Mouse (Mus musculus) embryonic facial prominence, embryonic 12.5 days (tissue): ENCODE results near the gene Acat1. TPM values are rescaled to one million over a fixed set of nuclear protein-coding genes. Genes with fewer than 3 reads are reported as not detected.

Source experiments
- ATAC-seq: fragments of 200-750 bp; cut with Nextera tagmentation; 2 replicates; pipeline ENCODE4 v1.8.0; 2017; ENCODE audit not compliant: insufficient number of reproducible peaks, insufficient read depth, low FRiP score, low TSS enrichment
- H3K27ac ChIP-seq: fragments of 300-500 bp; sonication (generic); 2 replicates; pipeline ENCODE4 v1.5.1; 2016; ENCODE audit warnings: mild to moderate bottlenecking
- H3K27me3 ChIP-seq: fragments of 300-500 bp; sonication (generic); 2 replicates; pipeline ENCODE4 v1.6.1; 2016; ENCODE audit warnings: mild to moderate bottlenecking, moderate library complexity
- H3K36me3 ChIP-seq: fragments of 300-500 bp; sonication (generic); 2 replicates; pipeline ENCODE4 v1.6.1; 2016; ENCODE audit warnings: mild to moderate bottlenecking
- H3K4me1 ChIP-seq: fragments of 300-500 bp; sonication (generic); 2 replicates; pipeline ENCODE4 v1.6.1; 2016
- H3K4me2 ChIP-seq: fragments of 300-500 bp; sonication (generic); replicated peaks from 2 replicates; pipeline ENCODE4 v1.6.1; 2016; ENCODE audit warnings: mild to moderate bottlenecking, moderate library complexity
- H3K4me3 ChIP-seq: fragments of 300-500 bp; sonication (generic); 2 replicates; pipeline ENCODE4 v1.5.1; 2016; ENCODE audit warnings: mild to moderate bottlenecking
- H3K9ac ChIP-seq: fragments of 300-500 bp; sonication (generic); 2 replicates; pipeline ENCODE4 v1.6.1; 2016; ENCODE audit warnings: mild to moderate bottlenecking, moderate library complexity
- H3K9me3 ChIP-seq: fragments of 300-500 bp; sonication (generic); 2 replicates; pipeline ENCODE4 v1.6.1; 2016; ENCODE audit warnings: mild to moderate bottlenecking, moderate library complexity
- WGBS: fragments of 180-500 bp; shearing (Covaris S2); methylation state at CpG from one replicate; pipeline ENCODE4 v1.1.7; 2016; 5-methylcytosine and 5-hydroxymethylcytosine counted together
- polyA plus RNA-seq: library from polyadenylated mRNA; unstranded; fragments of >200 nt; fragmentation: Nextera tagmentation; extraction: Ambion mirVana; gene quantifications from 2 replicates; pipeline ENCODE4 v1.2.1, GENCODE M21; 2016

The Acat1 gene
- polyA plus RNA-seq, 1 experiment from 2014 or later: 91.0 TPM

- Histone ChIP-seq H3K4me3 (no peak overlapping the region), H3K9me3 (no peaks in the 10 kb centered on the region), H3K27me3 (no peaks in the 10 kb centered on the region), H3K4me1 (no peaks in the 10 kb centered on the region), H3K36me3 (peaks cover 18% of the 10 kb centered on the region), H3K27ac (no peak overlapping the region), H3K4me2 (no peak overlapping the region), H3K9ac (no peak overlapping the region)
- 85% methylated on average over 4 of the region's 4 CpGs for WGBS
- ATAC-seq: no peak
Observed at GRCm38 (mm10) chr9:53596971-53597600, 13.1 kb downstream of the Acat1 start.

- WGBS: 14% methylated on average over 3 of the region's 3 CpGs
- H3K36me3 ChIP-seq: peaks cover 26% of the 10 kb centered on the region
- no peaks in the 10 kb centered on the region for H3K27me3 ChIP-seq
Observed at GRCm38 (mm10) chr9:53594764-53595163, 15.4 kb downstream of the Acat1 start.

GRCm38 (mm10) chr9:53581870-53582269, 28.3 kb downstream of the Acat1 start:
- Histone ChIP-seq H3K27me3 (no peaks in the 10 kb centered on the region), H3K4me2 (no peak overlapping the region), H3K36me3 (peaks cover 68% of the 10 kb centered on the region), H3K27ac (no peak overlapping the region), H3K9me3 (no peaks in the 10 kb centered on the region), H3K9ac (no peak overlapping the region), H3K4me3 (no peak overlapping the region), H3K4me1 (no peaks in the 10 kb centered on the region)
- ATAC-seq: no peak
- 89% methylated on average over 4 of the region's 4 CpGs for WGBS

More at GRCm38 (mm10) chr9:53594764-53595163, 15.4 kb downstream of the Acat1 start:
- Histone ChIP-seq H3K27ac (no peak overlapping the region), H3K9ac (no peak overlapping the region), H3K4me1 (no peaks in the 10 kb centered on the region), H3K9me3 (no peaks in the 10 kb centered on the region), H3K4me2 (no peak overlapping the region), H3K4me3 (no peak overlapping the region)
- no peak for ATAC-seq

GRCm38 (mm10) chr9:53575721-53576120, 34.5 kb downstream of the Acat1 start:
- Histone ChIP-seq H3K4me1 (no peaks in the 10 kb centered on the region), H3K9me3 (no peaks in the 10 kb centered on the region), H3K36me3 (peaks cover 52% of the 10 kb centered on the region), H3K9ac (no peak overlapping the region), H3K27ac (no peak overlapping the region), H3K27me3 (no peaks in the 10 kb centered on the region), H3K4me3 (no peak overlapping the region), H3K4me2 (no peak overlapping the region)
- no peak for ATAC-seq
- 78% methylated on average over 5 of the region's 5 CpGs for WGBS

GRCm38 (mm10) chr9:53572516-53573307, 37.5 kb downstream of the Acat1 start:
- H3K27ac ChIP-seq: no peak overlapping the region
- no peaks in the 10 kb centered on the region for H3K4me1 ChIP-seq
- 94% methylated on average over 7 of the region's 7 CpGs for WGBS
- no peaks in the 10 kb centered on the region for H3K9me3 ChIP-seq
- no peak overlapping the region for H3K9ac ChIP-seq
- peaks cover 56% of the 10 kb centered on the region for H3K36me3 ChIP-seq
- no peak for ATAC-seq
- H3K27me3 ChIP-seq: no peaks in the 10 kb centered on the region
- no peak overlapping the region for H3K4me3 ChIP-seq
- no peak overlapping the region for H3K4me2 ChIP-seq

GRCm38 (mm10) chr9:53570662-53571061, 39.5 kb downstream of the Acat1 start:
- no peak for ATAC-seq
- 96% methylated on average over 6 of the region's 6 CpGs for WGBS
- H3K9ac ChIP-seq: no peak overlapping the region

GRCm38 (mm10) chr9:53537336-53537965, 72.7 kb downstream of the Acat1 start:
- H3K36me3 ChIP-seq: no peaks in the 10 kb centered on the region
- H3K9me3 ChIP-seq: no peaks in the 10 kb centered on the region
- peaks cover 17% of the 10 kb centered on the region for H3K4me1 ChIP-seq
- peak overlapping the region; percentile 91 for H3K9ac ChIP-seq
- no peaks in the 10 kb centered on the region for H3K27me3 ChIP-seq
- ATAC-seq: no peak
- H3K27ac ChIP-seq: peak overlapping the region; percentile 95
- WGBS: under 1% methylated on average over 31 of the region's 34 CpGs
- H3K4me3 ChIP-seq: peak overlapping the region; percentile 91
- H3K4me2 ChIP-seq: peak overlapping the region; percentile 68

More at GRCm38 (mm10) chr9:53570662-53571061, 39.5 kb downstream of the Acat1 start:
- Histone ChIP-seq H3K27ac (no peak overlapping the region), H3K4me1 (no peaks in the 10 kb centered on the region), H3K36me3 (peaks cover 62% of the 10 kb centered on the region), H3K4me3 (no peak overlapping the region), H3K4me2 (no peak overlapping the region), H3K27me3 (no peaks in the 10 kb centered on the region), H3K9me3 (no peaks in the 10 kb centered on the region)

GRCm38 (mm10) chr9:53536558-53537320, 73.4 kb downstream of the Acat1 start, which contains the start of the genes Atm and Npat:
TSS of gene Atm (minus strand) at chr9:53536740.
TSS of gene Npat (plus strand) at chr9:53537047.
- Histone ChIP-seq H3K4me3 (peak within 1 kb of the TSS; percentile 91), H3K9me3 (no peaks in the 10 kb centered on the region), H3K27ac (peak within 1 kb of the TSS; percentile 95), H3K4me1 (peaks cover 17% of the 10 kb centered on the region), H3K27me3 (no peaks in the 10 kb centered on the region), H3K36me3 (0 out of 2 replicates have a peak, but pooled peaks cover 3% of the 10 kb centered on the region), H3K4me2 (peak within 1 kb of the TSS; percentile 82), H3K9ac (peak within 1 kb of the TSS; percentile 91)
- under 1% methylated on average over 69 of the region's 69 CpGs for WGBS
- peak; percentile 100 for ATAC-seq

- H3K4me1 ChIP-seq: peaks cover 17% of the 10 kb centered on the region
- WGBS: 17% methylated on average over 17 of the region's 17 CpGs
- peak overlapping the region; percentile 91 for H3K4me3 ChIP-seq
- H3K27me3 ChIP-seq: no peaks in the 10 kb centered on the region
- H3K36me3 ChIP-seq: peaks cover 10% of the 10 kb centered on the region
- peak overlapping the region; percentile 66 for H3K9ac ChIP-seq
- peak overlapping the region; percentile 82 for H3K4me2 ChIP-seq
- H3K27ac ChIP-seq: peak overlapping the region; percentile 95
- no peaks in the 10 kb centered on the region for H3K9me3 ChIP-seq
- no peak for ATAC-seq
Observed at GRCm38 (mm10) chr9:53535416-53536320, 74.5 kb downstream of the Acat1 start.
